Comparison of ENCODE assay signal across 8 mouse cellular contexts in the genomic region with DNA sequence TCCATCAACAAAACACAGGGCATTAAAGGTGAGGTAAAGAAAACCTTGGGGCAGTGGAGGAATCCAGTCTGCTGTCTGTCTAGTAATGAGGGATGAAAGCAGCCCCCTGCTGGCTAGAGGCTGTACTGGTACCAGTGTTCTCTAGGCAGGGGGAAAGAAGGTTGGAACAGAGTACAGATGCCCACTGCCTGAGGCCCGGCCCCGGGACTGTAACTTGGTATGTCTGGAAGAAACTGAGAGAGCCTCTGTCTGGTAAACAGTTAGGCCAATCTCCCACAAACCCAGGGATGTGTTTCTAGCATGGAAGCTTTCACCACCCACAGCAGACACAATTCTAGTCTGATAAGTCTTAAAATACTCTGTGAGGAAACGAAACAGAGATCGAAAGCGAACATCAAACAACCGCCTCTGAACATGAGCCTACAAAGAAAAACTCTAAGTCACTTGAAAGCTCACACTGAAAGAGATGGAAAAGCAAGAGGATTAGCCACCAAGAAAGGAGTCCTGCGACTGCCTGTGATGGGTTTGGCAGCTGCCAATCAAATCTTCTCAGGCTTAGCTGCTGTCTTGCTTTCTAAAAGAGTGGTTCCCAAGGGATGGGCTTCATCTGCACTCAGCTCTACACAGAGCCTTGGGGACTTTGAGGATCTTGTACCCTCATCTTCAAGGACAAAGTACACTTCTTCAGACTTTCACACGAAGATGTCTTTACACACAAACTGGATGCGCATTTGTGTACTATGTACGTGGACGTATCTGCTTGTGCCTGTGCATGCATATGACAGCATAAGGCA.
DNase-seq lines count a peak whose midpoint lies in the region; ATAC-seq and TF ChIP-seq lines count a peak whose summit lies in the region.

No protein-coding gene starts in this region.

- H3K9ac ChIP-seq in ES-E14 (ENCODE audit: insufficient read depth, low read depth, low read length, poor library complexity, severe bottlenecking): no peak overlapping the region
- H3K9ac ChIP-seq in forebrain, embryonic 12.5 days: no peak overlapping the region
- H3K9ac ChIP-seq in hindbrain, embryonic 16.5 days (ENCODE audit: low read depth, low read length): no peak overlapping the region
- no peak overlapping the region for H3K9ac ChIP-seq in limb, embryonic 14.5 days (ENCODE audit: low read depth, low read length, severe bottlenecking)

- peak; percentile 59; the same call in 1 of the 2 replicates for ATAC-seq in forebrain, embryonic 12.5 days (ENCODE audit: low FRiP score)
- peak; percentile 60; the same call in 1 of the 2 replicates for ATAC-seq in hindbrain, embryonic 16.5 days
- no peak for ATAC-seq in limb, embryonic 14.5 days (ENCODE audit: low FRiP score, low read depth)

- in situ Hi-C loops in ES-E14 (cut with MboI; ENCODE audit: low sequenced_read_pairs in 2 of 2, unreplicated experiment in 2 of 2): no loop called here

- H3K27me3 ChIP-seq in forebrain, embryonic 12.5 days: peaks cover 7% of the 10 kb centered on the region; the same call in 1 of the 2 replicates
- no peaks in the 10 kb centered on the region for H3K27me3 ChIP-seq in hindbrain, embryonic 16.5 days (replicated peaks; ENCODE audit: control insufficient read depth, insufficient read depth, low read length)
- no peaks in the 10 kb centered on the region for H3K27me3 ChIP-seq in limb, embryonic 14.5 days (ENCODE audit: control insufficient read depth, insufficient read depth, low read length)

- no peak for TF ChIP-seq POLR2A in limb, embryonic 14.5 days (IDR thresholded peaks at IDR 0.05; ENCODE audit: borderline replicate concordance, extremely low read depth, insufficient read depth, insufficient read length)

- H3K4me2 ChIP-seq in forebrain, embryonic 12.5 days: no peak overlapping the region
- H3K4me2 ChIP-seq in hindbrain, embryonic 16.5 days (ENCODE audit: low read length): no peak overlapping the region
- no peak overlapping the region for H3K4me2 ChIP-seq in limb, embryonic 14.5 days (replicated peaks; ENCODE audit: low read depth, low read length, severe bottlenecking)

- H3K36me3 ChIP-seq in ES-E14 (ENCODE audit: control insufficient read depth, insufficient read depth, low read length, poor library complexity, severe bottlenecking): no peaks in the 10 kb centered on the region
- no peaks in the 10 kb centered on the region for H3K36me3 ChIP-seq in forebrain, embryonic 12.5 days (replicated peaks)
- peaks cover 2% of the 10 kb centered on the region; the same call in 1 of the 2 replicates for H3K36me3 ChIP-seq in hindbrain, embryonic 16.5 days (ENCODE audit: control insufficient read depth, insufficient read depth, low read length)
- no peaks in the 10 kb centered on the region for H3K36me3 ChIP-seq in limb, embryonic 14.5 days (ENCODE audit: control insufficient read depth, insufficient read depth, low read length)

- no peak overlapping the region for H3K4me3 ChIP-seq in ES-E14 (ENCODE audit: insufficient read depth in 1 of 2, low read depth in 1 of 2, low read length in 2 of 2, poor library complexity in 1 of 2, severe bottlenecking in 1 of 2)
- no peak overlapping the region for H3K4me3 ChIP-seq in forebrain, embryonic 12.5 days (replicated peaks)
- no peak overlapping the region for H3K4me3 ChIP-seq in hindbrain, embryonic 16.5 days (ENCODE audit: low read length)
- no peak overlapping the region for H3K4me3 ChIP-seq in limb, embryonic 14.5 days (replicated peaks; ENCODE audit: low read length)

- WGBS in forebrain, embryonic 12.5 days: 52% methylated on average over 11 of the region's 11 CpGs
- WGBS in hindbrain, embryonic 16.5 days: 73% methylated on average over 11 of the region's 11 CpGs
- 78% methylated on average over 11 of the region's 11 CpGs for WGBS in limb, embryonic 14.5 days

- H3K4me1 ChIP-seq in ES-E14 (ENCODE audit: control insufficient read depth in 2 of 2, insufficient read depth in 2 of 2, low read length in 2 of 2, poor library complexity in 1 of 2): no peaks in the 10 kb centered on the region
- peaks cover 20% of the 10 kb centered on the region for H3K4me1 ChIP-seq in forebrain, embryonic 12.5 days
- peaks cover 8% of the 10 kb centered on the region for H3K4me1 ChIP-seq in hindbrain, embryonic 16.5 days (ENCODE audit: control insufficient read depth, insufficient read depth, low read depth, low read length)
- 0 out of 2 replicates have a peak, but pooled peaks cover 3% of the 10 kb centered on the region for H3K4me1 ChIP-seq in limb, embryonic 14.5 days (ENCODE audit: control insufficient read depth, insufficient read depth, low read length)

- no peaks in the 10 kb centered on the region for H3K9me3 ChIP-seq in ES-E14 (ENCODE audit: control insufficient read depth, insufficient read depth, low read depth, low read length)
- H3K9me3 ChIP-seq in forebrain, embryonic 12.5 days: no peaks in the 10 kb centered on the region
- no peaks in the 10 kb centered on the region for H3K9me3 ChIP-seq in hindbrain, embryonic 16.5 days (ENCODE audit: control insufficient read depth, low read length)
- H3K9me3 ChIP-seq in limb, embryonic 14.5 days (ENCODE audit: control insufficient read depth, low read length): no peaks in the 10 kb centered on the region

- no peak overlapping the region for H3K27ac ChIP-seq in ES-E14 (ENCODE audit: insufficient read depth, low read depth, low read length, poor library complexity, severe bottlenecking)
- no peak overlapping the region for H3K27ac ChIP-seq in forebrain, embryonic 12.5 days
- 0 out of 2 replicates have a peak overlapping the region, but pooled peaks have one; percentile 5 for H3K27ac ChIP-seq in hindbrain, embryonic 16.5 days (ENCODE audit: low read depth, low read length)
- no peak overlapping the region for H3K27ac ChIP-seq in limb, embryonic 14.5 days (replicated peaks; ENCODE audit: low read depth, low read length)

- peak; percentile 6 for DNase-seq in kidney, adult 11 months
- DNase-seq in kidney, adult 18-20 months: no peak
- peak; percentile 24 for DNase-seq in ES-E14 (ENCODE audit: low read depth, low spot score)
- peak; percentile 55 for DNase-seq in limb, embryonic 14.5 days (ENCODE audit: low spot score)
- DNase-seq in right cerebral cortex, postnatal 4 days: peak; percentile 64
- DNase-seq in spleen, postnatal 4 days (ENCODE audit: low spot score in 2 of 2): no peak

TF ChIP-seq in ES-E14, 5 proteins besides CTCF, POLR2A, EP300 and RAD21:
- TF ChIP-seq MAFK (IDR thresholded peaks at IDR 0.05; ENCODE audit: insufficient read depth, low read depth, low read length): no peak
- TF ChIP-seq HCFC1 (IDR thresholded peaks at IDR 0.05; ENCODE audit: borderline replicate concordance, insufficient read depth, low read length): no peak
- no peak for TF ChIP-seq CHD2 (IDR thresholded peaks at IDR 0.05; ENCODE audit: low read depth, low read length)
- no peak for TF ChIP-seq ZNF384 (IDR thresholded peaks at IDR 0.05; ENCODE audit: low read depth, low read length)
- TF ChIP-seq ZC3H11A (IDR thresholded peaks at IDR 0.05; ENCODE audit: borderline replicate concordance, low read depth, low read length): no peak

Comparison
In these comparisons a context has a peak if more than half of its experiments do, and no peak if none do; other contexts are left out.
1. DNase-seq: peak in kidney, adult 11 months (single experiment), ES-E14 (single experiment), limb, embryonic 14.5 days (single experiment) and right cerebral cortex, postnatal 4 days (single experiment); none in kidney, adult 18-20 months (single experiment) and spleen, postnatal 4 days (0 of 2).